Mouse (Mus musculus) R1 (cell line): ENCODE data around the gene Armc5.

Experiments
- DNase-seq: peaks from one replicate; pipeline ENCODE4 v3.0.0-alpha.2; 2018; ENCODE audit warnings: low read depth, low spot score

Armc5 gene

DNA sequence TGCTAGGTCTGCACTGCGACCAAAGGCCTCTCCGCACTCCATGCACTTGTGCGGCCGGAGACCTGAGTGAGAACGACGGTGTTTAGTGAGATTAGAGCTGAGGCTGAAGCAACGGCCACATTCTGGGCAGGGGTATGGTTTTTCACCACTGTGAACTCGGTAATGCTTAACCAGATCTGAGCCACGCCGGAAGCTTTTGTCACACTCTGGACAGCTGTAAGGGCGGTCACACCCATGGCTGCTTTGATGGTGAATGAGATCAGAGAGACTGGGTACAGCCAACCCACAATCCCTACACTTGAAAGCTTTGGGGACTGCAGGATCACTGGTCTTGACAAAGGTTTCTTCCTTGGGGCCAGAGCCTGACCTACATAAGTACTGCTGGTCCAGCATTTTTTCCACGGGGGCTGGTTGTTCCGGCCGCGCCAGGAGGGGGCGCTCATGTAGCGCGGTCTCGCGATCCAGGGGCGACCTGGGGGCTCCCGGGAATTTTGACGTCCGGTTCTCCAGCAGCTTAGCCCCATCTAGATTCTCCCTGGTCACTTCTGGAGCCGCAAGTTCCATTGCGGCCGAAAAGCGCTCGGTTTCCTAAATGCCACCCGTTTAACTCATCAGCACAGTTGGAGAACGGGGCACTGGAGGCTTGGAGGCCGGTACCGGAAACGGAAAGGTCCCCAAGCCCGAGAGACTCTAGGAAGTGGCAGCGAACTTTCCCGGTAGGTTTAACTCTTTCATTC is at the start of gene Armc5:
Gene Armc5, plus strand, starts transcription at position 487 of the 737 bp plus-strand sequence.
- DNase-seq = peak; percentile 78

DNA sequence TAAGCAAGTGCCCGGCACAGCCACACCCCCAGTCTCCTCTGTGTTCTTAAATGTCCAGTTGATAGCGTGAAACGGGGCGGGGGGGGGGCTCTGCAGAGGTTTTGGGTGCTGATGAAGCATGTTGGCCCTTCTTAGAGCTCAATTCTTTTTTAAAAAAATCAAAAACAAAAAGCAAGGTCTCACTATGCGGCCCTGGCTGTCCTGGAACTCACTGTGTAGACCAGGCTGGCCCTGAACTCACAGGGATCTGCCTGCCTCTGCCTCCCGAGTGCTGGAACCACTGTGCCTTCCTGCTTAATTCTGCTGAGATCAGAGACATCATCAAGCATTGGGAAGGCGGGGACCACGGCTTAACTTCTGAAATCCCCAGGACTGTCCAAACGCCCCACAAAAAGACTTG is 35.5 kb upstream of the Armc5 start:
- no peak for DNase-seq

DNA sequence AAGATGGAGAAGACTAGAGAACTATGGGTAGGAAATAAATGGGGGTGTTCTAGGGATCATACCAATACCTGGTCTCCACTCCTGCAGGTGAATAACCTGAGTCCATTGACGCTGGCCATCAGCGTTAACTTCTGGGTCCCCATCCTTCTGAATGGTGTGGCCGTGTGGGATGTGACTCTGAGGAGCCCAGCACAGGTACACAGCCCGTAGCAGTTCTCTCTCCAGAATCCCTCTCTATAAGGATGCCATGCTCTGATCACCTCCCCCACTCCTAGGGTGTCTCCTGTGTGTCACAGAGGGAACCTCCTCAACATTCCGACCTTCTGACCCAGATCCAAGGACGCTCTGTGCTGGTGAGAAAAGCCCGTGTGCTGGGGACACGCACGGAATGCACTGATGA is 34.1 kb upstream of the Armc5 start:
- no peak for DNase-seq

DNA sequence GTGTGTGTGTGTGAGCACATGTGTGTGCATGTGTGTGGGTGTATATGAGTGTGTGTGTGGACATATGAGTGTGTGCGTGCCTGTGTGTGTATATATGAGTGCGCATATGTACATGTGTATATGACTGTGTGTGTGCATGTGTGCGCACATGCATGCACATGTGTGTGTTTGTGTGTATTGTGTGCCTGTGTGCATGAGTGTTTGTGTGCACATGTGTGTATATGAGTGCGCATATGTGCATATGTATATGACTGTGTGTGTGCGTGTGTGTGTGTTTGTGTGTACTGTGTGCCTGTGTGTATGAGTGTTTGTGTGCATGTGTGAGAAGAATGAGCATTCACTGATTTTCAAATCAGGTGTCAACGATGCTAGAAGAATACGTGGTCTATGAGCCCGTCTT is 33.0 kb upstream of the Armc5 start:
- DNase-seq = no peak

DNA sequence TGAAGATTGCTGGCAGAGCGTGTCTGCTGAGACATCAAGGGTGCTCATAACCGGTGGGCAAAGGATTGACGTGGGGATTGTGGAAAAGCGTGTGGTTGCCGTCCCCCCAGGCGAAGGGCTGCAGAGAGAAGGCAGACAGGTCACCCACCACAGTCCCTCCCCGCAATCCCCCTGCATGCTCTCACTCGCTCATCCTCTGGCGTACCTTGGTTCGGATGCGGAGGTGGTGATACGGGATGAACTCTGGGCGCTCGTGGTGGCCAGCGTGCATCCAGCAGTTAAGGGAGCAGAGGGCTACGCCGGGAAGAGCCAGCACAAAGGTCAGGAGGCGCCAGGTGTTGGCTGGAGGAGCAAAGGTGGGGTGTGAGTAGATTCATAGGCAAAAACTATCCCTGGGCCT is 31.4 kb upstream of the Armc5 start:
- DNase-seq = no peak

DNA sequence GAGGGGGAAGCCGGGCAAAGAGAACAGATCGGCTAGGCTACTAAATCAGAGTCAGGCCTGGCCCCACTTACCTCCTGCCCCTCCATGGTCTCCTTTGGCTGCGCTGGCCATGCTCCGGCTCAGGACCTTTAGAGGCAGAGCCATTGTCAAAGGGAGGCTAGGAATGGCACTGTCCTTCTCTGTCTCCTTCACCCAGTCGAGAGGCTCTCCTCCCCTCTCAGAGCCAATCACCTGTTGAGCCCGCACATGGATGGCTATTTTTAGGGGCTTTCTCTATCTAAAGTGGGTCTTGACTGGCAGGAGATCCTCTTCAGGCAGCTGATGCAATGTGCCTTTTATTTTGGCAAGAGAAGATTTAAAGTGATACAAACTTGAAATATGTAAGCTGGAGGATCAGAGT is 31.0 kb upstream of the Armc5 start, which contains the start of gene Cox6a2:
Gene Cox6a2, minus strand, starts transcription at position 236 of the 400 bp plus-strand sequence.
- no peak for DNase-seq

DNA sequence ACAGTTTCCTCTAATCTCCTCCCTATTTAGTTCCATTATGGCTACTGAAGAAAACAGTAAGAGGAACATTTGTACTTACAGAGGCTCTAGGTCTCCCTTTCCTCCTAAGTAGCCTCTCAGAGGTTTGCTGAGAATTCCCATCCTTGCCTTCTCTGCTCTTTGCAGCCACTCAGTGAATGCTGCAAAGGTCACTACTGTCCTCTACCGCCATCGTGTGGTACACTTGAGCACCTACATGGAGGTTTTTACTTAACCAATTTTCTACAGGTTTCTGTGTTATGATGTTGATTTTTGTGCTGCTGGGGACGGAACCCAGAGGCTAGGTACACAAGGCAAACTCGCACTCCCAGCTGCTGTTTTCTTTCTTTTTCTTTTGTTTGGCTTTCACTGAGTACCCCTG is 29.0 kb upstream of the Armc5 start:
- peak; percentile 62 for DNase-seq

DNA sequence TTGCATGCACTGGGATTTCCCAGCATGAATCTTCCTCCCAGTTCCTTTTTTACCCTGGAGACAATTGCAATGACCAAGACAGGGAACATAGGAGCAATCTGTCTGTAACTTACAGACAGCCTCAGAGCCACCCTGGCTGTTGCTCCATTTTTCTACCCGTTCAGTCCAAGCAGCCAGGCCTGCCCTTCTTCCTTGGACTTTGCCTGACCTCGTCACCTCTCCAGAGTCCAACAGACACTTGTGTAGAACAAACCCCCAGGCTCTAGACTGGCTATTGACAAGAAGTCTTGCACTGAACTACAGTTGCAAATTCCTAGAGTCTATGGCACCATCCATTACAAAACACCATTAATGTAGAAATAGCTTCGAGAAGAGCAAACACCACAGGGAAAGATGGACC is 27.3 kb upstream of the Armc5 start:
- DNase-seq = no peak

DNA sequence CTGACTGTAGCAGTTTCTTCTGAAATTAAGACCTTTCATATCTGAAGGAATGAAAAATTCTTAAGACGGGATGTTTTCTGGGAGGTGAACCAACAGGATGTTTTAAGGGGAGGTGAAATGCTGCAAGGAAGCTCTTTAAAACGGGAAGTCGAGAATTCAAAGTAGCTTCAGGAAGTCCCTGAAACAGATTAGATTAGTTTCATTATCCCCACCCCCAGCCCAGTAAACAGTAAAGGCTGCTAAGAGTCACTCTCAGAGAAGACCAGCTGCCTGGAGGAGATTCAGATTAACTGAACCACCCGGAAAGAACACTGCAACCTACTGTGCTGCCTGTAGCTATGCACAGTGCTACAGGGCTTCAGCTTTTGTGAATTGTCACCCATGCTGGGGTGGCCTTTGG is 17.2 kb upstream of the Armc5 start:
- DNase-seq = no peak

DNA sequence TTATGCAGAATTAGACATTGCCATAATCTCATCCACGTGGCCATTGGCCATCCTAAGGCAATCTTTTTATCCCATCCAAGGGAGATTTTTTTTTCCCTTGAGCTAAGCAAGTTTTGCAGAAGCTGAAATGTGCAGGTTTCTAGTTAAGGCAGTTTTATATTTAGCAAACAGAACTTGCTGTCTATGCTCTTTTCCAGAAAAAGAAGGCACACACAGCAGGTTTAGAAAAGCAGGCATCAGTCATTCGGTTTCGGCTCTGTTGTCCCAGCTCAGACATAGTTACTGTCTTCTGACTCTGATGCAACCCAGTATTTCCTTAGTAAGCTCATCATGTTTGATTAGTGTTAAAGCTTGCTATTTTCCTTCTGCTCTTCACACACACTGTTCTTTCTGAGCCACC is 16.2 kb upstream of the Armc5 start:
- DNase-seq = no peak

DNA sequence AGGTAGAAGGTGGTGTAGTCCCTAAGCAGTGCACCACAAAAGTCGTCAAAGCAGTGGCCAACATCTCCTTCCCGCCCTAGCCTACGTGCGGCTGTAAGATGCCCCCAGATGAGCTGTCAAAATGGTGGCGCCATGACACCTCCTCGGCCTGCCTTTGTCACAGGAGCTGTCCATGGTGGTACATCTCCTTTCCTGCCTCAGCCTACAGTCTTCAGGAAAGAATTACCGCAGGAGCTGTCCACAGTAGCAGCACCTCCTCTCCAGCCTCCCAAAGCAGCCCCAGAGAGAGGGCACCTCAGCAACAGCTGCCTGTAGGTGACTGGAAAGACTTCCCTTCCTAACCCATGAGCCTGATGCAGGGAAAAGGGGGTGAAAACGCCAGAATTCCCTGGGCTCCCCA is 5.4 kb upstream of the Armc5 start:
- DNase-seq = peak; percentile 86

DNA sequence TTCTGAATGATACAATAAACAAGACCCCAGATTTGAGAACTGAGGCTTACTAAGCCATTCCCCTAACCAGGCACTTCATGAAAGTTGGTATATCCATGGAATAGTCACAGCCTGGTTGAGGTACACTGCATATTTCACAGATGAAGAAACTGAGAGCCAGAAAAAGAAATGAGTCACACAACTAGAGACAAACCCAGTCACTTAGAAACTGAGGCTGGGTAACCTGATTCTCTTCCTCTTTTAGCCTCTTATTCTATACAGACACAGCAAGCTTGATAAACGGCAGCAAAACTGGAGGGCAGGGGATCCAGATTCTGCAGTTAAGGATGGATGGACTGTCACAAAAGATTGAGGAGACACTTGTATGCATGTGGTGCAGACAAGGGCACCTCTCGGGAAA is 2.3 kb upstream of the Armc5 start:
- no peak for DNase-seq

DNA sequence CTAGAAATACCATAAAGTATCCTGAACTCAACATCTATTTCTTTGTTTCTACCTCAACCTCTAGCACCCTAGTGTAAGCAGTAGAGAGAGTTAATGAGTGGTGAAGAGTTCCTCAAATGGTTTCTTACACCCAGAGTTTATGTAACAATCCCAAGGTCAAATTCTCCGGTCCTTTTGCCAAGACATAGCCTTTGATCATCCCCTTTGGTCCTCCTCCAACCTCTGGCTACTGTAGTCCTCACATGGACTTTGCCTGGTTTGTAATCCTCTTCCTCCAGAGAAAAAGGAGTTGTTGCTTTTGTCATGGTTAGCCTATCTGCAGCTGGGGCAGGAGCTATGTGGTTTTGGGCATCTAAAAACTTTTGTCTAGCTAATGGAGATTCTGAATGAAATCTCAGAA is 1.7 kb upstream of the Armc5 start:
- no peak for DNase-seq

DNA sequence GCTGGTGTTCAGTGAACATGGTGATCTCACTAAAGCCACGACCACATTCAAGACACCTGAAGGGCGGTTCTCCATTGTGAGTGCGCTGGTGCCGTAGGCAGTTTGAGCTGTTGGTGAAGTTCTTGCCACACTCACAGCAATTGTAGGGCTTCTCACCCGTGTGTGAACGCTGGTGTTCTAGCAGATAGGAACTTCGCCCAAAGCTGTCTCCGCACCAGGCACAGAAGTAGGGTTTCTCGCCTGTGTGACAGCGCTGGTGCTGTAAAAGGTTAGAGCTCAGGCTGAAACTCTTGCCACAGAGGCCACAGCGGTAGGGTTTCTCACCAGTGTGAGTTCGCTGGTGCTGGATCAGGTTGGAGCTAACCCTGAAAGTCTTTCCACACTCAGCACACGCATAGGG is 716 bp upstream of the Armc5 start:
- no peak for DNase-seq

DNA sequence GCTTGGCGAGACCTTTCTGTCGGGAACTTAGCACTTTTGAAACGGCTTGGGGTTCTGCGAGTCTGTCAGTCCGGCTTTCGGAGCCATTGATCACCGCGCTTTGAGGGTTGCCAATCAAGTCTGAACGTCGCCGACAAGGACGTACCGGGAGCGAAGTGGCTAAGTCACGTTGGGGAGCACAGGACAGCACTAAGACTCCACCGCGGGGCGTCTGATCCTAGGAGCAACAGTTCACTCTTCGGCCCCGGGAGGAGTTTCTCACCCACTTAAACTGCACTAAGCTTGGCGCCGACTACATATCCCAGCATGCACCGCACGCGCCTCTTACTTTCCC is 418 bp downstream of the Armc5 start:
- no peak for DNase-seq

DNA sequence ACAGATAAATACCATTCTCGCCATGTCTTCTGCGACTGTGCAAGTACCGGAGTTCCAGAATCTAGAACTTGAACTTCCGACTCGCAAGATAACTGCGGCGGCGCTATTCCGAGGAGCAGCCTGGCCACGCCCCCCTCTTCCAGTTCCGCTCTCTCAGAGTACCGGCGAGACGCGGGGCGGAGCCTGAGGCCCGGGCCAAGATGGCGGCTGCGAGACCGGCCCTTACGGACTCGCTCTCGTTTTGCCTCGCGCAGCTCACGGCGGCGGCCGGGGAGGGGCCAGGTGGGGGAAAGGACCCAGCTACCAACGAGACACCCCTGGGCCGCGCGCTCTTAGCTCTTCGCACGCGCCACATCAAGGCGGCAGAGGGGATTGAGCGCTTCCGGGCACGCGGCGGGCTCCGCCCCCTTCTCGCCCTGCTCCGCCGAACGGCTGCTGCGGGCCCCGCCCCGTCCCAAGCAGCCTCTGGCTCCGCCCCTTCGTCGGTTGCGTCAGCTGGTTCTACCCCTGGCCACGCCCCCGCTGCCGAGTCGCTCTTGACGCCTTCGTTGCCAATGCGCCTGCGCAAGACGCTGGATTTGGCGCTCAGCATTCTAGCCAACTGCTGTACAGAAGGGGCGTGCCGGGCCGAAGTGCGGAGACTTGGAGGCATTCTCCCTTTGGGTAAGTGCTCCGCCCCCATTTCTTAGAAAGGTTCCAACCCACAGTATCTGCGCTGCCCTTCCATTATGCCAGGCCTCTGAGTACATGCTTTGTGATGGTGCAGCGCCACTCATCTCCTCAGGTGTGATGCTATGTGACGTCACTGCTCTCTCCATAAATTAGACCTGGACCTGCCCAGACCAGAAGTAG is 1.0 kb downstream of the Armc5 start, which contains the start of gene 9130023H24Rik:
Gene 9130023H24Rik, minus strand, starts transcription at position 105 of the 852 bp plus-strand sequence.
- DNase-seq = peak; percentile 99

DNA sequence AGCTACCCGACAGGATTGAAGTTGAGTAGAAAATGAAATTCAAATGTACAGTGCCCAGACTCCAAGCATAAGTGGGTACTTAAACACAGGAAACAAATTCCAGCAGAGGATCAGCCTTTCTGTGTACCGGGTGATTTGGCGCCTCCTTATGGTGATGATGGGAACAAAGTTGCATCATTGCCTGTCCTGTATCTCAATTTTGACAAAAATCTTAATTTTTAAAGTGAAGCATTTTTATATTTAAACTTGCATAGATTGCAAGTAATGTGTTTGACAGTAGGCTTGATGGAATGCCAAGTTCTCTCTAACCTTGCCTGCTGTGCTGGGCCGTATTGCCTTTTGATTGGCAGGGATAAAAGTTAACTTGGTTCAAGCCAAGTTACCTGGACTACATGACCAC is 1.8 kb downstream of the Armc5 start:
- DNase-seq = peak; percentile 76

DNA sequence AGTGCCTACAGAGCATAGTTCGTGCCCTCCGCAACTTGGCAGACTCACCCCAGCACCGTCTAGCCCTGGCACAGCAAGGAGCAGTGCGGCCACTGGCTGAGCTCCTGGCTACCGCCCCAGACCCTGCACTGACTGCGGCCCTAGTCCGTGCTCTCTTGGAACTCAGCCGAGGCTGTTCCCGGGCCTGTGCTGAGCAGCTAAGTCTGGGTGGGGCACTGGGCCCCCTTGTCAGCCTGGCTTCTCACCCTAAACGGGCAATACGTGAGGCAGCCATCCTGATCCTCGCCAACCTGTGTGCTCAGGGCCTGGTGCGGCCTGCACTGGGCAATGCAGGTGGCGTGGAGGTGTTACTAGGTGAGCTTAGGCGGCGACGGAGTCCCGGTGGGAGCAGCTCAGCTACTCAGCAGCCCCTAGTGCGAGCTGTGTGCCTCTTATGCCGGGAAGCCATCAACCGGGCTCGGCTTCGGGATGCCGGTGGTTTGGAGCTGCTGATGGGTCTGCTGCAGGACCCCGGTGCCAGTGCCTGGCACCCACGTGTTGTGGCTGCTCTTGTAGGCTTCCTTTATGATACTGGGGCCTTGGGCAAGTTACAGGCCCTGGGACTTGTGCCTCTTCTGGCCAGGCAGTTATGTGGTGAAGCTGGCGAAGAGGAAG is 3.1 kb downstream of the Armc5 start:
- no peak for DNase-seq

DNA sequence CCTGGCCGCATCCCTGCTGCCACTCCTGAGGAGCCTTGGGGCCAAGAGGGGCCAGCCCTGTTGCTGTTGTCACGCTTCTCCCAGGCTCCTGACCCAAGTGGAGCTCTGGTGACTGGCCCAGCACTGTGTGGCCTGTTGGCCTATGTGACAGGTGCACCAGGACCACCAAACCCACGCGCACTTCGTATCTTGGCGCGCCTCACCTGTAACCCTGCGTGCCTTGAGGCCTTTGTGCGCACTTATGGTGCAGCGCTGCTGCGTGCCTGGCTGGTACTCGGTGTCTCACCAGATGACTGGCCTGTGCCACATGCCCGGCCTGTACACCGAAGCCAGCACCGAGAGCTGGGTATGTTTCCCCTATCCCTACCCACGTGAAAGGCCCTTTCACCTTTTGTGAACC is 5.2 kb downstream of the Armc5 start:
- DNase-seq = no peak

DNA sequence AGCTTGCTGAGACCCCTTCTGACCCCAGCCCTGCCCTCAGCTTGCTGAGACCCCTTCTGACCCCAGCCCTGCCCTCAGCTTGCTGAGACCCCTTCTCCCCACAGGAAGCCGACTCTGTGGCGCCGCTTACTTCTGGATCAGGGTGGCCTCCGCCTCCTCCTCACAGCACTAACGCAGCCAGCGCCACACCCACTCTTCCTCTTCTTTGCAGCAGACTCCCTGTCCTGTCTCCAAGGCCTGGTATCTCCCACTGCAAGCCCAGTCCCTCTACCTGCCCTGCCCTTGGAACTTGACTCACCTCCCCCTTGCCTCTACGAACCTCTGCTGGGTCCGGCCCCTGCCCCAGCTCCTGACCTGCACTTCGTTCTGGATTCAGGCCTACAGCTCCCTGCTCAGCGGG is 6.8 kb downstream of the Armc5 start:
- no peak for DNase-seq

DNA sequence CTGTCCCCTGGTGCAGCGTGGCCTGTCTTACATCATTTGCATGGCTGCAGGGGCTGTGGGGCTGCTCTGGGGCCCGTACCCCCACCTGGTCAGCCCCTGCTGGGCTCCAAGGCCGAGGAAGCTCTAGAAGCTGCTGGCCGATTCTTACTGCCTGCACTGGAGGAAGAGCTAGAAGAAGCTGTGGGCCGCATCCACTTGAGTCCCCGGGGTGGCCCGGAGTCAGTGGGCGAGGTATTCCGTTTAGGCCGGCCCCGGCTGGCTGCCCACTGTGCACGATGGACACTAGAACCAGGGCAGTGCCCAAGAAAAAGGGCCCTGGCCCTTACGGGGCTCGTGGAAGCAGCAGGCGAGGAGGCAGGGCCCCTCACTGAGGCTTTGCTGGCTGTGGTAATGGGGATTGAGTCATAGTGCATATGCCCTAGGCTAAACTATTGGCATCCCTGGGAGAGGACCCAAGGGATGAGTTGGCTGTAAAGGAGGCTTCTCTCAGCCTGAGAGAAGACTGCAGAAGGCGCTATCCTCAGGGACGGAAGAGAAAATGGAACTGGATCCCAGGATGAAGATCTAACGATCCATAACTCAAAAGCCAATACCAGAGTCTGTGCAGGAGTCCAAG is 7.4 kb downstream of the Armc5 start:
- DNase-seq = no peak

DNA sequence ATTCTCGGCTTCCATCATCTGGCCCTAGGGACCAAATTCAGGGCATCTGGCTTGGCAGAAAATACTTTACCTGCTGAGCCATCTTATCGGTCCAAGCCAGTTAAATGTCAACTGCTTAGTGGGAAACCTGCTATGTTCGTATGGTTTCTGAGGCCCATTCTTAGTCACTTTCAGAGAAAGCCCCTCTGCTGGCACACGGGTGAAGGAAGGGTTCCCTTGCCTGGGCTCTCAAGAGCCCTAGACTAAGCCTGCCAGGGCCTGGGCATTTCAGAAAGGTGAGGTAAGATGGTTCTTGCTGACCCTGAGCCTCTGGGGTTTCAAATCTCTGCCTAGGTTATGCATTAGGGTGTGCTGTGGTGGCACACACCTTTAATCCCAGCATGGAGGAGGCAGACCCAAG is 8.4 kb downstream of the Armc5 start:
- no peak for DNase-seq
